Mouse (Mus musculus) ES-Bruce4 (cell line): ENCODE measurements around the gene Ulk4.

Experiments
- CTCF ChIP-seq: IDR thresholded peaks from one replicate; pipeline ENCODE4 v1.8.1; 2011; ENCODE audit warnings: low read depth, low read length
- POLR2A ChIP-seq: IDR thresholded peaks from one replicate; pipeline ENCODE4 v1.8.1; 2011; ENCODE audit warnings: low read length; ENCODE audit not compliant: insufficient read depth

- no peak for TF ChIP-seq POLR2A
- no peak for TF ChIP-seq CTCF
These were observed 5.4 kb downstream of the Ulk4 start for GRCm38 (mm10) chr9:121271561-121271960.
